Mouse (Mus musculus): ENCODE measurements around the gene Ckap2l.

Ckap2l gene

DNA sequence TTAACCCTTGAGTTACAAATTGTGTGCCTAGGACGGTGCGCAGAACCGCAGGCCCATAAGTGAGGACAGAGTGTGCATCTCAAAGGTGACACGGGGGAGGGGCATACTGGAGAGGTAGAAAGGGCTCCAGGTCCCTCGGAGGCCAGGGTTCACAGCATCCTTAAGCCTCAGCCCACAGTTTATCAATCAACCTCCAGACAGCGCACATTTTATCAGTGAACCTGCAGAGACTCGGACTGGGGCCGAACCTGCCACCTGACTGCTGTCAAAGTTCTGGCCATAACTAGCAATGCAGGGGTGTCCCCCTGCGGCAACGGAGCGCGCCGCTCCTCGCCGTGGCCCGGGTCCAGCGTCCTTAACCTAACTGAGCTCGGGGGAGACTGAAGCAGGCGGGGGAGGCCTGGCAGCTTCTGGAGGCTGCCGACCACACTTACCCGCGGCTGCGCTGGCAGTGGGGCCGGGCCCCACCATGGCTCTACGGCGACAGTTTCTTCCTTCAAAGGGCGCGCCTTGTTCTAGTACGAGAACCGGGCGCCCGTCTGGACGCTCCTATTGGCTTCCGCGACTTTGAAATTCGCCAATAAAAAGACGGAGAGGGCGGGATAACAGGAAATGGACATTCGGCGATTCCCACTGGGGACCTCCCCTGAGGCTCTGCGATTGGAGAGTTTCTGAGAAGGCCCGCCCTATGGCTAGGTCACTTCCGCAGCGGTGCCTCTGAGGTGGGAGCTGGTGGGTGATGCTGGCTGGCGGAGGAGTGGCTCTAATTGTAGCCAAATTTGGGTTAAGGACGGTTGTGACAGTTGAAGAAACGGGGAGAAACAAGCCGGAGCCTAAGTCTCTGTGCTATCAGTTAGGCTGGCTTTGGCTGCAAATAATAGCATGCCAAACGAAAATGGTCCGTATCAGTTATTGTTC is at the start of gene Ckap2l:
Ckap2l (minus strand) TSS at position 542 of the 918 bp plus-strand sequence.
- peak; percentile 98 for DNase-seq (ENCODE audit: low read depth, low spot score)

DNA sequence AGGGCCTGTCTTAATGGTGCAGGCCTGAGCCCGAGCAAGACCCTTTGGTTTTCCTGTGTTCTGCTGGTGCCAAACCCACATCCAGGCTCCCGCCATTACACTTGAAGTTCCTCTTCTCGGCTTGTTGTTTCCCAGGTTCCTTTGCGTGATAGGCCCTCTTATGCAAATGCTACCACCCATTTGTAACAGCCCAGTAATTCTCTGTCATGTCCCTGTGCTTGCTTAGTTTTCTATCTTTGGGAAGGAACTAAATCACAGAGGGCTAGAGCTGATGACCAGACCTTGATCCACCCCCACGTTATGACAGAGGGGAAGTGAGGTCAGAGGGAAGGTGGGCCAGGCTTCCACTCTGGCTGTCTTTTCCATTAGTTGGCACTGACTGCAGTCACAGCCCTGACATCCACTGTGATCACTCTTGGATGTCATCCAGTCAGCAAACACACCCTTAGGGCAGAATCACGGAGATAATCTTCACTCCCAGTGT is 41.2 kb upstream of the Ckap2l start:
- DNase-seq (ENCODE audit: low read depth, low spot score), result no peak

DNA sequence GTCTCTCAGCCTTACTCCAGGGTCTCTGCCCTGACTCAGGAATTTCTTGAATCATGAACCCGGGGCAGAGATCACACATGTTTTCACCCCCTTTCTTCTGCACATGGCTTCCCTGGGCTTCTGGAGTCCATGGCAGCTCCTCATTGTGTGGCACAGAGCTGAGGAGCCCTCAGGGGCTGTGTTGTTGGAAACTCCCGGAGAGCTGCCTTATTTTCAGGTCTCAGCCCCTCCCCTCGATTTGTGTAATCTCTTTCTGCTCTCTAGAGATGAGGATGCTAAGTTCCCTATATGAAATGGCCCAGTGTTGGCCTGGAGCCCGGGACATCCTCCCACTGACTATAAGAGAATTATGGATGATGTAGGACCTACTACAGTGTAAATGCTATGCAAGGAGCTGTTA is 36.5 kb upstream of the Ckap2l start:
- no peak for DNase-seq (ENCODE audit: low read depth, low spot score)

DNA sequence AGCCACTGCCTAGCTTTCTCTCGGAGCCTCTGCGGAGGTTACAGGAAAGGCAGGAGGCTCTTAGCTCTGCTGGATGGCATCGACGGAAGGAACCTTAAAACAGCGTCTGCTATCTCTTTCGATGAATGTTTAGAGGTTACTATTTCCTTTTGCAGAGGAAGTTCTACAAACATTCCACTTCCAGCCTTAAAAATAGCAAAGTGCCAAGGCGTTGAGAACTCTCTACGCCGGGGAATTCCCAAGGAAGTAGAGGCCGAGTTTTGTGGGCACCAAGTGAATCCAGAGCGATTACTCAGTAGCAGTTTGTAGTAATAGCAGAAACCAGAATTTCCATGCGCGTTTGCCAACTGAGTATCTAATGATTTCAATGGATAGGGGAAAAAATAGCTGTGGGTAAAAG is 33.5 kb upstream of the Ckap2l start:
- no peak for DNase-seq (ENCODE audit: low read depth, low spot score)

DNA sequence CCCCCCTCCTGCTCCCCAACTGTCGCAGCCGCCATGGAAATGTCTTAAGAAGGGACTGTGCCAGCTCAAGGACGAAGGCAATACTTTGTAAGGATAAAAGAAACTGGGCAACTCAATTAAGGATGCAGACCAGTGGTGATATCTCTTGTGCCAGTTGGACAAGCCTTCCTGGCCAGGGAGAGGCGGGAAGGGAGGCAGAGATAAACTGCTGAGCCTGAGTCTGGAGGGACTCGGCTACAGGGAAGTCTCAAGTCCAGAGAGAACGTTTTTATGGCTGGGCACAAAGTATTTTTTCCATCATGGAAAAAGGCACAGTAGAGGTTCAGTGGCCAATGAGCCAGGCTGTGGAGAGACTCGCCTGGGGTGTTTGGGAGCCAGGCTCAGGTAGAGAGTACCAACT is 33.0 kb upstream of the Ckap2l start:
- no peak for DNase-seq (ENCODE audit: low read depth, low spot score)

DNA sequence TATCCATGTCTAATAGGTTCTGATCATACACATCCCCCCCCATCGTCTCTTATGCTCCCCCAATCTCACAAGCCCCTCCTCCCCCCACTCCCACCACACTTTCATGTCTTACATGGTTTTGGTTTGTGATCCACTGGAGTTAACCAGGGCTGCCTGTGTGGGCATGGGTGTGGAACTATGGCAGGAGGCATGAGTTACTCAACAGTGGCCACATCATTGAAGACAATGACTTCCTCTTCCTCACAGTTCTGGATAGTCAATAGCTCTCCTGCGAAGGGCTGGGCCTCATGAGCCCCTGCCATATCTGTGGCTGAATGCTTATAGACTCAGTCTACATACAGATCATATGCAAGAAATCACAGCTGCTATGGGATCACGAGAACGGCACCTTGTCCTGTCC is 31.2 kb upstream of the Ckap2l start:
- DNase-seq (ENCODE audit: low read depth, low spot score), result no peak

DNA sequence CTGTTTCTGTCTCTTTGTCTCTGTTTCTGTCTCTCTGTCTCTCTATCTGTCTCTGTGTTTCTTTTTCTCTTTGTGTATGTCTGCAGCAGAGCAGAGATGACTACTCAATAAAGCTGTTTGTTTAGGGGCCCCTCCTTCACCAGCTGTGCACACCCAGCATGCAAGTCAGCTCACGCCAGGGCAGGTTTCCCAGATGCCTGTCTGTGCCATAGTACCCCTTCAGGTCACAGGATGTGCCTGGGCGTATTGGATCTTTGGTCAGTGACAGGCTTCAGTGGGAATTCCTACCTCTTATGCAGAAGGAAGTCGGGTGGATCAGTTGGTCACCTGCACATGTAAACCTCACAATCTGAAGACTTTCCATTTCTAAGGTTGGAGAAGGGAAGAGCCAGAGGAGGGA is 27.2 kb upstream of the Ckap2l start:
- DNase-seq (ENCODE audit: low read depth, low spot score), result no peak

DNA sequence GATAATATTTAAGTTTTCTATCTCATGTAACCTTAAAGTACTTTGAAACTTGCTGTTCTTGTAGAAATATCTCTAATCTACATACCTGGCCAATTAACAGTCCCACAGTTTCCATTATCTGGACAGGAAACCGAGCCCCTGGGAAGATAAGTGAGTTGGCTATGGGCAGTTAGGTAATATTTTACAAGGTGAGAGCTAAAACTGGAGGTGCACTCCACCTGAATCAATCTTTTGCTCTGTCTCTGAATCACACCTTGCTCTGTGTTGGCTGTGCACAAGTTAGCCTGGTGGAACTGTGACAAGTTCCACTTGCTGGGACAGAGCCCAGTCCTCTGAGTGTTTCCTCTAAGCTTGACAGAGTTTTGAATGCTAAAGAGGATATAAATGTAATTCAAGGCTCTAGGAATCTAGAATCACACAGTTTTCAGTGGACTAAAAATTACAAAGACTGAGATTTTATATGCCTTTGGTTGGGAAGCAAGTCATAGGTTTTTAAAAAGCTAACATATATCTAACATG is 25.2 kb upstream of the Ckap2l start:
- DNase-seq (ENCODE audit: low read depth, low spot score), result peak; percentile 77

DNA sequence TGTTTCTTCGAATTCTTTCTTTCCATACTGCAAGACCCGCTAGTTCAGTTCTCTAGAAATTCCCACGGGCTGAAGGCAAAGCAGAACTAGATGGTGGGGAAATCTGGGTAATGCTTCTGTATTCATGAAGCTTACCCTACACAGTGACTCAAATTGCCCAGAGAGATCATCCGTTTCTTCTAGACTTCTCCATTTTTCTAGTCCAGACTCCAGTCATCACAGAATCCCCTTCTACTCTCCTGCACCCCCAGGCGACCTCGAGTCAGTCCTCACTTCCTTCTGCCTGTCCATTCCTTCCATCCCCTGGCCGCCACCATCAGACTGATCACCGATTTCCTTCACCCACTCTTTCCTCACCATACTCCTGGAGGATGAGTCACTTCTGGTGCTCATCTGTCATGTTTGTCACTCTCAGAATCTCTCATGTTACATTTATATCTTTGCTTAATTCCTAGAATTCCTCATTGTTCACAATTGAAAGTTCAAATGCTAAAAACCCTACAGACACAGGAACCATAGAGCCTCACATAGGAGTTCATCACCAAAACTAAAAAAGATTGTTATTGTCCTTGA is 23.1 kb upstream of the Ckap2l start:
- no peak for DNase-seq (ENCODE audit: low read depth, low spot score)

DNA sequence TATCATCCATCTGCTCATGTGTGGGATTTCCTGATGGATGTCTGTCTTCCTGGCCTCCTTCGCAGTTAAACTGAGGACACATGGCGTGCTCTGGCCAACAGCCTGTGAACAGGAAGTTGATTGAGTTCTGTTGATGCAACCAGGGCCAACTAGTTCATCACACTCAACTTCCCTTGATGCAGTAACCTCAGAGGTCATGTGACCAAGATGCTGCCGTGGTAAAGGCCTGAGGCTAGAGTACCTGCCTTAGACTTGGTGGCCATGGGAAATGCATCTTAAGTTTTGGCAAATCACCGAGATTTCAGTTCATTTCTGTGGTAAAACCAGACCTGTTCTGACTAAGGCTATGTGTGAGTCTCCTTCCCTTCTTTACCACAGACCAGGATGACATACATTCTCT is 18.8 kb upstream of the Ckap2l start:
- no peak for DNase-seq (ENCODE audit: low read depth, low spot score)

DNA sequence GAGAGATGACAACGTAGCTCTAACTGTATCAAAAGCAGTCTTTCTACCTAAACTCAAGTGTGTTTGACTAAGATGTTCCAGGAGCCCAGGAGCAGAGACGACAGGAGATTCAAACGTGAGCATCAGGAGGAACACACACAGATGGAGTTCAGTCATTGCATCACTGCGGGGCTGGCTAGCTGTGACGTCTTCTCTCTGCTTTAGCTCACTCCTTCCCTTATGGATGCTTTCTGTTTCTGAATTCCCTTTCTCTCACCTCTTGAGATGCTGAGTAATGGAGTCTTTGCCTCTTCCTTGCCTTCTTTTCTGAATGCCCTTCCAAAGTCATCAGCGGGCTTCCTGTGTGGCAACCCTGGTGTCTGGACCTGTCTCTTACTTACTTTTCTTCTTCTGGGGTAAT is 17.9 kb upstream of the Ckap2l start:
- no peak for DNase-seq (ENCODE audit: low read depth, low spot score)

DNA sequence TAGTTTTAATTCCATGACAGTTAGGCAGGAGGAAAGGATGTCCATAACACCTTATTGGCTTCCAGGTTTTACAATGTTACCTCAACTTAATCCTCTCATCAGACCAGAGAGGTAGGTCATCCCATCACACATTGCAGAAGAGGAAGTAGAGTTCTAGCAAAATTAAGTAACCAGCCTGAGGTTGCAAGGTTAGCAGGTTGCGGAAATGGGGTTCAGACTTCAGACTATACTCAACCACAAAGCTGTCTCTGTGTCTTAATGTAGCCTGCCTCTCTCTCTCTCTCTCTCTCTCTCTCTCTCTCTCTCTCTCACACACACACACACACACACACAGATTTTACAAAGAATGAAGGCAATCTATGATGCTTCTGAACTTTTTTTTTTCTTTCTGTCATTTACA is 16.9 kb upstream of the Ckap2l start:
- DNase-seq (ENCODE audit: low read depth, low spot score), result no peak

DNA sequence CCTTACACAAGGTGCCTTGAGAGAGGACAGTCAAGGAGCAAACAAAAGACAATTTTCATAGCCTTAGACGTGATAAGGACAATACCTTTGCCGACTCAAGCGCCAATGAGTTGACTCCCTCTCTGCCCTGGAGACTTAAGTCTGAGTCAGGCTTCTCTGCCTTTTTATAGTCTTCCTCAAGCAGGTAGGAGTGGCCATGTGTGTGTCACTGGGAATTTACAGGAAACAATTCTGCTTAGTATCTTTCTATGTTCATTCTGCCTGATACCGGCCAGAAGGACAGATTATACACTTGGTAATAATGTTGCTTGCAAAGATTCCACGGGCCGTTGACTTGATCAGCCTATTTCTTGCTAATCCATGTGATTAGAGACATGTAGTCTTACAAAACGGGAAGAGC is 12.8 kb upstream of the Ckap2l start, which contains the start of gene Il1a:
Il1a (minus strand) TSS at position 137 of the 400 bp plus-strand sequence.
- no peak for DNase-seq (ENCODE audit: low read depth, low spot score)

DNA sequence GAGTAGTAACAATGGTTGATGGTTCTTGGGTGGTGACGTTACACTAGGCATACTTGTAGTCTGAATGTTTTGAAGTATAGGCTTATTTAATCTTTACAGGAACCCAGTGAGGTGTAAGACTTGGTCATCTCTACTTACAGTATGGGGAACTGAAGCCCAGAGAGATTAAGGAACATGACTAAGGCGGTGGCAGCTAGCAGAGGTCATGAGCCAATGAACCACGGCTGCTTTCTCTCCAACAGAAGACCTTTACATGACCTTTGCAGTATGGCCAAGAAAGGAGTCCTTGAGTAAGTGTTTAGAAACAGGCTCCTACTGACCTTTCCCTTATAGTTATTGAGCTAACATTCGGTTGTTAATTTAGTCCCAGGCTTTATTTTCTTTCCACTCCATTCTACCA is 9.0 kb upstream of the Ckap2l start:
- no peak for DNase-seq (ENCODE audit: low read depth, low spot score)

DNA sequence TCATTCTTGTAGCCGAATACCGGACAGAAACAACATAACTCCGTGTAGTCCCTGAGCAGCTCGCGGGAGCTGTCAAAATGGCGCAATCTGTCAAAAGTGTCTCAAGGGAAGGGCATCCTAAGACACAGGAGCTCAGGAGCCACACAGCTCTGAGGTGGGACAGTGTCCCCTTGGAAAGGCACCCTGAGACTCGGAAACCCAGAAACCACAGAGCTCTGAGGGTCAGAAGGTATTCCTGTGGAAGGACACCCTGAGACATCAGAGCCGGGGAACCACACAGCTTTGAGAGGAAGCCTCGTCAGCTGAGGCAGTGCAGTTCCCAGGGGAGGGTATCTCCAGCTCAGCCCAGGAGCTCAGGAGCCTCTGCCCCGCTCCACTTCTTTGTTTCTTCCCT is 574 bp upstream of the Ckap2l start:
- DNase-seq (ENCODE audit: low read depth, low spot score), result no peak

DNA sequence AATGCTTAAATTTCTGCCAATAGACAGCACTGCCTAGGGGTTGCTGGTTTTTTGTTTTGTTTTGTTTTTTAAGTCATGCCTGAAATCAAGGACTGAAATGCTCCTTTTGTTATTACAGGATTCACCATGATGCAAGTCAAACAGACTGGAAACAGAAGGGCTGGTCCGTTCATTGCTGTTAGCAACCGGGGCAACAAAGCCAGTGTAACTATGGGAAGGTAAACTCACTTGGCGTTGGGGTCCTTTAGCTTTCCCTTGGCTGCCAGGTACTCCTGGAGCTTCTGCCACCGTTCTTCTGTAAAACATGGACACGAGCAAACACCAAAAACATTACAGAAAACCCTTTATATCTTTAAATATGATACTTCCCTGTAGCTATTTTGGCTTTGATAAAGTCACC is 926 bp downstream of the Ckap2l start:
- no peak for DNase-seq (ENCODE audit: low read depth, low spot score)

DNA sequence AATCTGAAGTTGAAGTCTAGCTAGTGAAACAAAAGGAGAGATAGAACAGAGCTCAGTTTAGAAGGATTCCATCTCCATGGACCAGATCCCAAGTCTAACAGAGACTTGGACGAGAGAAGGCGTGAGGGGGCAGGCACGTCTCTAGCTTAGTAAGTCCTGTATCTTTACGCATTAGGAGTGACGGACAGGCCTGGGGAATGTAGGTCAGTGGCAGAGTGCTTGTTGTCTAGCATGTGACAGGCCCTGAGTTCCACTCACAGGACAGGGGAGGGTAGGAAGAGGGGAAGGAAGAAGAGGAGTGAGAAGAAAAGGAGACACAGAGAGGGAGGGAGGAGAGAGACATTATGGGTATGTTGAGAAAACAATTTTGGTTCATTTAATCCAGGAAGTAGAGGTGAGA is 1.9 kb downstream of the Ckap2l start:
- no peak for DNase-seq (ENCODE audit: low read depth, low spot score)

DNA sequence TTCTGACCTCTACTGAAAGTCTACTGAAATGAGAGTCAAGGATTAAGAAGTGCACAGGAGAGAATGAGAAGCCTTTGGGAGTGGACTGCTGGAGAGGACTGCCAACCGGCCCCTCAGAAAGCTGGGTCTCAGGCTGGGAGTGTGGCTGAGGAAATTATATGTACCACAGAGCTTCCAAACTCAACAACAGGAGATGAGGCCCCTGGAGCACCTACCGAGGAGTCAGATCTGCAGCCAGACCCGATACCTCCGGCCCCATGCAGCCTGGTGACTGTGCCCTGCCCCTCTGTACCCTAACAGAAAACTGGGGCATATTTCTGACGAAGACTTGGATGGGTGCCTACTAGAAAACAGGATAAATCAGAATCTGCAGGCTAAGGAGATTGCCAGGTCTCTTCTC is 23.2 kb downstream of the Ckap2l start:
- no peak for DNase-seq (ENCODE audit: low read depth, low spot score)

DNA sequence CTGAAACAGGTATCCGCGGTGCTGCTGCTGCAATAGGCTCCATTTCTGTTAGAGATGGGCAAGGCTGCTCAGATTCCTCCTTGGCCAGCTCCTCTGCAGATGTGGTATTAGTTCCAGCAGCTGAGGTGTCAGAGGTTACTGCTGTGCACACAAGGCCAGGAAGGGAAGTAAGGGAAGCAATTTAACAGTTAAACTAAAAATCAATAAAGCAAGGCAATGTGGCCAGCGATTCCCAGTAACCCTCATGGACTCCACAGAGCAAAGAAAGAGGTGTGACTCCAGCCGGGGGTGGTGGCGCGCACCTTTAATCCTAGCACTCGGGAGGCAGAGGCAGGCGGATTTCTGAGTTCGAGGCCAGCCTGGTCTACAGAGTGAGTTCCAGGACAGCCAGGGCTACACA is 26.4 kb downstream of the Ckap2l start:
- no peak for DNase-seq (ENCODE audit: low read depth, low spot score)

DNA sequence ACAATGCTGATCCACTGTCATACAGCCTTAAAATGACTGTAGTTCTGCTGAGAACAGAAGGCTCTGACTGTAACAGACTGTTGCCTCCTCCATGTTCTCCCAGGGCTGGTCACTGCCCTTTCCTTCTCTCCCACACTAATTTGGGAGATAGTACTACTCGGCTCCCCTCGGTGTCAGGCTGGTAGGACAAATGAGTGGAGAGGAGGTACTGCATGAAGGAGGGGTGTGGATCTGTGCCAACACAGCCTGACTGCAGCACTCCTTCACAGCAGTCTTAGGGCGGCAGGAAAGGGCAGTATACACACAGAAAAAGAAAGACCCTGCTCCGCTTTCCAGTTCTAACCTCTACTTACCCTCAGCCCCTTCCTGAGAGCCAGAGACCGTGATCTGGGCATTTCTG is 27.0 kb downstream of the Ckap2l start:
- DNase-seq (ENCODE audit: low read depth, low spot score), result no peak

DNA sequence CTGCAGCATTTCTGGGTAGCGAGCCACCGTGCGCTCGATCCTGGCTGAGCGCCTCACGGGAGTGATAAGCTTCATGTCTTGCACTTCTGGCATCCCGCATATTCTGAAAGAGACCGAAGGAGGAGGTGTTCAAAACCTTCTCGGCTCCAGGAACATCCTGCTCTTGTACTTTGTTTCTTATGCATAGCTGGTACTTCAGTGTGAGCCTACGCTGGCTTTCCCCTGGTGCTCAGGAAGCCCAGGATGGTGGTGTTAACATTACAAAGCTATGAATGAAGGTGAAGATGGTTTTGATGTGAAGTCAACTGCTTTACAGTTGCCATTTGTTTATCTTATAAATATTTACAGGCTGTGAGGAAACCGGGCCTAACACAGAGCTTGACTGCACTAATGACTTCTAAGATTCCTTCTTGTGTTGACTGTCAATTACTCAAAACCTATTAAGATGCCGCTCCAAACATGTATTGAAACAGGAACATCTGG is 27.8 kb downstream of the Ckap2l start:
- DNase-seq (ENCODE audit: low read depth, low spot score), result no peak

DNA sequence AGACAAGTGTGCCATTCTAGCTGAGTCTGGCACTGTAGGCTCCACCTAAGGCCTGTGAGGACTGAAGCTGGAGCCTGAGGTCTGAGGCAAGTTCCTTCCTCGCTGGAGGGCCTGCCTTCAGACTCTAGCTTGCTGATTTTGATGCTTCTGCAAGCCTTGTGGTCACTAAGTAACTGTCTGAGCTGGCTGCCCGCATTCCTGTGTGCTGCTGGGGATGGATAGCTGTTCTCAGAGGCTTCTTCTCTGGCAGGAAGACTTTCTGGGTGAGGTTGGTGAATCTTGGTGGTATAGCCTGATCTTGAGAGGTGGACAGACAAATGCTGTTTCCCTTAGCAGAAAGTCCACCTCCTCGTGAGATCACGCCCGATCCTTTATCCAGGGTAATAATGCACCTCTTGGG is 29.3 kb downstream of the Ckap2l start:
- peak; percentile 12 for DNase-seq (ENCODE audit: low read depth, low spot score)

DNA sequence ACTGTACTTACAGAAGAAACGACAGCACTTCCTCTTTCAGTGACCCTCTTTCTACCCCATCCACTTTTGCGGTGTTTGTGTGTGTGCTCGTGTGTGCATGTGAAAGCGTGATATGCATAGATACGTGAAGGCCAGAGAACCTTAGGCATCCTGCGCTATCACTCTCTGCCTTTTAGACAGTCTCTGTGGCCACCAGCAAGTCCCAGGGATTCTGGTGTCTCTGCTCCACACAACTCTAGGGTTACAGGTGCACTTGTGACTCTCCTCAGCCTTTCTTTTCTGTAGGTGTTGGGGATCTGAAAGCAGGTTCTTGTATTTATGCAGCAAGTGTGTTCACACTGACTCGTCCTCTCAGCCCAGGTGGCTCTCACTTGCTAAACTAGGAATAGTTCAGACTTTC is 31.7 kb downstream of the Ckap2l start:
- no peak for DNase-seq (ENCODE audit: low read depth, low spot score)

Measured in telencephalon, adult 2 months (tissue).